Mouse (Mus musculus): ENCODE measurements around the gene Irf3.
A peak's percentile ranks its signal among the peaks of the same experiment; 100 is the strongest.

Gene Irf3

GRCm38 (mm10) chr7:45033722-45034359, 36.4 kb downstream of the Irf3 start:
- no peak for DNase-seq (ENCODE audit: low spot score)

GRCm38 (mm10) chr7:45035631-45036030, 38.2 kb downstream of the Irf3 start:
- no peak for DNase-seq (ENCODE audit: low spot score)

- no peak for DNase-seq (ENCODE audit: low spot score)
These were observed 39.3 kb downstream of the Irf3 start for GRCm38 (mm10) chr7:45036702-45037101.

GRCm38 (mm10) chr7:45037720-45038361, 40.4 kb downstream of the Irf3 start:
- no peak for DNase-seq (ENCODE audit: low spot score)

GRCm38 (mm10) chr7:45038411-45038810, 41.0 kb downstream of the Irf3 start:
- DNase-seq (ENCODE audit: low spot score), result no peak

GRCm38 (mm10) chr7:45040851-45041250, 43.4 kb downstream of the Irf3 start:
- no peak for DNase-seq (ENCODE audit: low spot score)

- DNase-seq (ENCODE audit: low spot score), result no peak
These were observed 45.9 kb downstream of the Irf3 start for GRCm38 (mm10) chr7:45043307-45043706.

- DNase-seq (ENCODE audit: low spot score), result no peak
These were observed 48.3 kb downstream of the Irf3 start for GRCm38 (mm10) chr7:45045741-45046140.

- no peak for DNase-seq (ENCODE audit: low spot score)
These were observed 49.5 kb downstream of the Irf3 start for GRCm38 (mm10) chr7:45046853-45047350.

GRCm38 (mm10) chr7:45047491-45047890, 50.0 kb downstream of the Irf3 start:
- no peak for DNase-seq (ENCODE audit: low spot score)

GRCm38 (mm10) chr7:45048001-45048890, 50.8 kb downstream of the Irf3 start:
- no peak for DNase-seq (ENCODE audit: low spot score)

GRCm38 (mm10) chr7:45048923-45049657, 51.6 kb downstream of the Irf3 start:
- no peak for DNase-seq (ENCODE audit: low spot score)

- peak; percentile 84 for DNase-seq (ENCODE audit: low spot score)
These were observed 53.6 kb downstream of the Irf3 start for GRCm38 (mm10) chr7:45050945-45051600.

GRCm38 (mm10) chr7:45051601-45051974, 54.1 kb downstream of the Irf3 start:
- DNase-seq (ENCODE audit: low spot score), result no peak

Measured in testis, postnatal 14 days (tissue).